Mouse (Mus musculus) embryonic facial prominence, embryonic 12.5 days (tissue): ENCODE data around the gene Tm2d1. TPM values are rescaled to one million over a fixed set of nuclear protein-coding genes. Genes with fewer than 3 reads are reported as not detected.

ENCODE experiments used
- ATAC-seq: fragments of 200-750 bp; cut with Nextera tagmentation; 2 replicates; pipeline ENCODE4 v1.8.0; 2017; ENCODE audit not compliant: insufficient number of reproducible peaks, insufficient read depth, low FRiP score, low TSS enrichment
- H3K27ac ChIP-seq: fragments of 300-500 bp; sonication (generic); 2 replicates; pipeline ENCODE4 v1.5.1; 2016; ENCODE audit warnings: mild to moderate bottlenecking
- H3K27me3 ChIP-seq: fragments of 300-500 bp; sonication (generic); 2 replicates; pipeline ENCODE4 v1.6.1; 2016; ENCODE audit warnings: mild to moderate bottlenecking, moderate library complexity
- H3K36me3 ChIP-seq: fragments of 300-500 bp; sonication (generic); 2 replicates; pipeline ENCODE4 v1.6.1; 2016; ENCODE audit warnings: mild to moderate bottlenecking
- H3K4me1 ChIP-seq: fragments of 300-500 bp; sonication (generic); 2 replicates; pipeline ENCODE4 v1.6.1; 2016
- H3K4me2 ChIP-seq: fragments of 300-500 bp; sonication (generic); replicated peaks from 2 replicates; pipeline ENCODE4 v1.6.1; 2016; ENCODE audit warnings: mild to moderate bottlenecking, moderate library complexity
- H3K4me3 ChIP-seq: fragments of 300-500 bp; sonication (generic); 2 replicates; pipeline ENCODE4 v1.5.1; 2016; ENCODE audit warnings: mild to moderate bottlenecking
- H3K9ac ChIP-seq: fragments of 300-500 bp; sonication (generic); 2 replicates; pipeline ENCODE4 v1.6.1; 2016; ENCODE audit warnings: mild to moderate bottlenecking, moderate library complexity
- H3K9me3 ChIP-seq: fragments of 300-500 bp; sonication (generic); 2 replicates; pipeline ENCODE4 v1.6.1; 2016; ENCODE audit warnings: mild to moderate bottlenecking, moderate library complexity
- WGBS: fragments of 180-500 bp; shearing (Covaris S2); methylation state at CpG from one replicate; pipeline ENCODE4 v1.1.7; 2016; 5-methylcytosine and 5-hydroxymethylcytosine counted together
- polyA plus RNA-seq: library from polyadenylated mRNA; unstranded; fragments of >200 nt; fragmentation: Nextera tagmentation; extraction: Ambion mirVana; gene quantifications from 2 replicates; pipeline ENCODE4 v1.2.1, GENCODE M21; 2016

The Tm2d1 gene
- polyA plus RNA-seq, 1 experiment from 2014 or later = 86.8 TPM

DNA sequence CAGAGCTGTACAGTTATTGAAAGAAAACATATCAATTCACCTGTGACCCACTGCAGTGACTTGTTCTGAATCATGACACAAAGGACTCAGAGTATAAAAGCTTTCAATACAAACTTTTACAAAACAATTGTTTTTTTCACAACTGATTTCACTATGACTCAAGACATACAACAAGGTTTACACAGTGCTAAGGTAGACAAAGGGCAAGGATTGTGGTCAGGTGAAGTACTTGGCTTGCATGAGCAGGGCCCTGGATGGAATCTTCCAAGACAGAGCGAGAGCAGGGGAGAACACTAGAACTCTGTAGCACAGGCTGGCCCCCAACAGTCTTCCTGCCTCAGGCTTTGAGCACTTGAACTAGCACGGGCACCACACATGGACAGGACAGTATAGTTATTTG is 6.2 kb downstream of the Tm2d1 start:
- no peak for ATAC-seq
- no peak overlapping the region for H3K9ac ChIP-seq
- peaks cover 15% of the 10 kb centered on the region; the same call in 1 of the 2 replicates for H3K36me3 ChIP-seq
- no peak overlapping the region for H3K4me3 ChIP-seq
- H3K4me2 ChIP-seq = no peak overlapping the region
- H3K27me3 ChIP-seq = no peaks in the 10 kb centered on the region
- H3K9me3 ChIP-seq = no peaks in the 10 kb centered on the region
- H3K4me1 ChIP-seq = no peaks in the 10 kb centered on the region; the same call in 1 of the 2 replicates
- 97% methylated on average over 2 of the region's 2 CpGs for WGBS
- no peak overlapping the region for H3K27ac ChIP-seq

DNA sequence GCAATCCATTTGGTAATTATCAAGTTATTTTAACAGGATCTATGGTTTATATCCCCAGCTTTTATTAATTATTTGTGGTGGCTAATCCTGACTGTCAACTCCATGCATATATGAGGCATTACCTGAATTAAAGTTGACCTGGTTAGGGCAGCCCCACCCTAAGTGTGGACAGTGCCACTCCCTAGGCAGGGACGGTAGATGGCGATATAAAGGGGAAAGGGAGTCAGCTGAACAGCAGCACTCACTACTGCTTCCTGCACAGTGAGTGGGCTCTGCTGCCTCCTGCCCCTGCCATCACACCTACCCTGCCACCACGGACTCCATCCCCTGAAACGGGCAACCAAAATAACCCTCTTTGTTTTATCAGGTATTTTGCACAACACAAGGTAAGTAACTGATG is 7.7 kb downstream of the Tm2d1 start:
- H3K27me3 ChIP-seq = no peaks in the 10 kb centered on the region
- no peak overlapping the region for H3K9ac ChIP-seq
- peaks cover 15% of the 10 kb centered on the region; the same call in 1 of the 2 replicates for H3K36me3 ChIP-seq
- no peaks in the 10 kb centered on the region for H3K4me1 ChIP-seq
- H3K4me3 ChIP-seq = no peak overlapping the region
- H3K4me2 ChIP-seq = no peak overlapping the region
- H3K27ac ChIP-seq = no peak overlapping the region
- WGBS = 59% methylated on average over 4 of the region's 4 CpGs
- ATAC-seq = 0 out of 2 replicates have a peak, but pooled peaks have one; percentile 47
- no peaks in the 10 kb centered on the region for H3K9me3 ChIP-seq

DNA sequence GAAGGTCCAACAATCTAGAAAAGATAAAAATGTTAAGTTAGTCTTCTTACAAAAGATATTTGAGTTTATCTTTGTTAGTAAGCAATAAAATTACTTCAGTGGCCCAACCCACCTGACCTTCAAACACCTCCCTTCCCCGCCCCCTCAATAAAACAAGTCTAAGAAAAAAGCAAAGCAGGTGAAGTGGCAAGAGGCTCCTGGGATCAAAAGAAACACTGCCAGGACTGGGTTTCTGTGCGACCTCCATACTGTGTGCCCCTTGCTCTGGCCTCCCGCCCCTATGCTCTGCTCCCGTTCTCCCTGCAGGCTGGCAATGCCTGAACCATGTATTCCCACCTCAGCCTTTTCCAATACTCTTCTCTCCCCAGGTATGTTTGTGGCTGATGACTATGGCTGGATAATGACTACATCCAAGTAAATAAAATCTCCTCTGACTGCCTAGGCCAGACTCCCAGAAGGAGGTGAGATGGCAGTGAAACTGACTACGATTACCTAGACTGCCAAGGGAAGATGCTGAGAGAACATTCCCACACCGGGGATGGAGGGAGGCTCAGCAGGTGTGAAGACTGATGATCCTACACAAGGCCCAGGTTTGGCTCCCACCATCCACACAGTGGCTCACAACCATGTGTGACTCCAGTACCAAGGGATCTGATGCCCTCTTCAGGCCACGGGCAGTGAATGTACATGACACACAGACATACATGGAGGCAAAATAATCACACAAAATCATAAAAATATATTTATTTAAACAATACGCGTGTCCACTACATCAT is 24.9 kb downstream of the Tm2d1 start:
- 92% methylated on average over 9 of the region's 9 CpGs for WGBS

DNA sequence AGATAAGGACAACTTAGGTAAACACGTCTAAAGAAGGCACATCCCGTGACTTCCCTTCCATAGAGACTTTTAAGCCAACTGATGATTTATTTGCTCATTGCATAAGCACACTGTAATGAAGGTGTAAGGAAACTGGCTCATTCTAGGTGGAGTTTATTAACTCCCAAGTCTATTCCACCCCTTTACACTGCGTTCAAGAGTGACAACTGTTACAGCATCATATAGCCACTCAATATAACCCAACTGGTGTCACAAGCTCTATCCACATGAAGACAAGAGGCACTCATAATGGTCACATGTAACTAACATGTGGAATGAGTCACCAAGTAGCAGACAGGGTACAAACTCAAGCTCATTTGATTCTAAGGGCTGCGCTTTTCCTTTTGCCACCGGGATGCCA is 34.5 kb downstream of the Tm2d1 start:
- Histone ChIP-seq H3K9ac (no peak overlapping the region), H3K27ac (no peak overlapping the region), H3K27me3 (no peaks in the 10 kb centered on the region), H3K9me3 (no peaks in the 10 kb centered on the region), H3K4me3 (no peak overlapping the region), H3K36me3 (no peaks in the 10 kb centered on the region), H3K4me2 (no peak overlapping the region), H3K4me1 (no peaks in the 10 kb centered on the region)
- no peak for ATAC-seq
- WGBS = 79% methylated on average over 5 of the region's 5 CpGs

More for the DNA sequence above, 24.9 kb downstream of the Tm2d1 start:
- no peak overlapping the region for H3K9ac ChIP-seq
- no peaks in the 10 kb centered on the region for H3K9me3 ChIP-seq
- H3K27me3 ChIP-seq = no peaks in the 10 kb centered on the region
- no peak overlapping the region for H3K4me3 ChIP-seq
- H3K36me3 ChIP-seq = peaks cover 39% of the 10 kb centered on the region
- no peak for ATAC-seq
- no peak overlapping the region for H3K27ac ChIP-seq
- no peaks in the 10 kb centered on the region for H3K4me1 ChIP-seq
- H3K4me2 ChIP-seq = no peak overlapping the region

DNA sequence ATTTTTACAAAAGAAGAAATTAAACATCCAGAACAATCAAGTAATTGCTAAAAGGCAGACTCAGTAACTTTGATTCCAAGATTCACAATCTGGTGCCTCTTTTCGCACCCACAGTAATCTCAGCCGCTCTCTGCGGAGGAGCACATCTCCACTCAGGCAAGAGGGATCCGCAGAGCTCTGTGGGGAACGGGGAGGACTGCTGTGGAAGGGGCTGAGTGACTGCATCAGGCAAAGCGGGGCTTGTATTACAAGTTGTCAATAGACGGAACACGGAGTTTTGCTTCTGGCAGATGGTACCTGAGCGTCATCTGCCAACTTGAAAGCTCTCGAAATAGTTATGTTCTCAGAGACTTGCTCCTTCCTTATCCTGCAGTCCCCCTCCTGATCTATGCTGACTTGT is 37.3 kb downstream of the Tm2d1 start:
- H3K4me1 ChIP-seq = no peaks in the 10 kb centered on the region
- H3K9me3 ChIP-seq = no peaks in the 10 kb centered on the region
- no peak overlapping the region for H3K27ac ChIP-seq
- no peak overlapping the region for H3K9ac ChIP-seq
- H3K36me3 ChIP-seq = no peaks in the 10 kb centered on the region
- no peaks in the 10 kb centered on the region for H3K27me3 ChIP-seq
- no peak overlapping the region for H3K4me2 ChIP-seq
- 90% methylated on average over 10 of the region's 10 CpGs for WGBS
- ATAC-seq = no peak
- H3K4me3 ChIP-seq = no peak overlapping the region

DNA sequence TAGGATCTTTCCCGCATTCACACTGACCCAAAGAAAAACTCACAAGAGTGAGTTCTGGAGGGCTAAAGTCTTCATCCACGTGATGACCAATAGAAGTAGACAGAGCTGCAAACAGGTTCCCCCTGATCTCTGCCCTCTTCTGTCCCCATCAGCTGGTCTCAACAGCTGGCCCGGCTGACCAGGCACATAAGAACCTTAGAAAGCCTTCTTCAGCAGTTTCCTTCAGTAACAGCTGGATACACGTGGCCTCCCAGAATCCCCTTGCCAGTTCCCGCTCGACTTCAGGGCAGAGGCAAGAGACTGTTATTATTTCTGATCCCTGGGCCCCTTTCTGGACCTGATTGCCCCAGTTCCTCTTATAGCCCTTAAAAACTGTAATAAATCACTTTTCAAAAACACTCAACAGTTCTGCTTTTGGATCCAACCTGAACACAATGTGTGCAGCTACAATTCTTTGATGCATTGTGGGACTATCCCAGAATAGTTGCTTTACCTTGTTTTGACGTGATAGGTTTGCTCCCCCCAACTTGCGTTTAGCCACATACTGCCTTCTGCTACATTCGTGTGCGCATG is 43.0 kb downstream of the Tm2d1 start:
- Histone ChIP-seq H3K4me1 (peaks cover 16% of the 10 kb centered on the region; the same call in 1 of the 2 replicates), H3K36me3 (no peaks in the 10 kb centered on the region), H3K27ac (no peak overlapping the region), H3K9ac (no peak overlapping the region), H3K27me3 (no peaks in the 10 kb centered on the region), H3K4me3 (no peak overlapping the region), H3K9me3 (no peaks in the 10 kb centered on the region), H3K4me2 (no peak overlapping the region)
- no peak for ATAC-seq
- 60% methylated on average over 10 of the region's 10 CpGs for WGBS

DNA sequence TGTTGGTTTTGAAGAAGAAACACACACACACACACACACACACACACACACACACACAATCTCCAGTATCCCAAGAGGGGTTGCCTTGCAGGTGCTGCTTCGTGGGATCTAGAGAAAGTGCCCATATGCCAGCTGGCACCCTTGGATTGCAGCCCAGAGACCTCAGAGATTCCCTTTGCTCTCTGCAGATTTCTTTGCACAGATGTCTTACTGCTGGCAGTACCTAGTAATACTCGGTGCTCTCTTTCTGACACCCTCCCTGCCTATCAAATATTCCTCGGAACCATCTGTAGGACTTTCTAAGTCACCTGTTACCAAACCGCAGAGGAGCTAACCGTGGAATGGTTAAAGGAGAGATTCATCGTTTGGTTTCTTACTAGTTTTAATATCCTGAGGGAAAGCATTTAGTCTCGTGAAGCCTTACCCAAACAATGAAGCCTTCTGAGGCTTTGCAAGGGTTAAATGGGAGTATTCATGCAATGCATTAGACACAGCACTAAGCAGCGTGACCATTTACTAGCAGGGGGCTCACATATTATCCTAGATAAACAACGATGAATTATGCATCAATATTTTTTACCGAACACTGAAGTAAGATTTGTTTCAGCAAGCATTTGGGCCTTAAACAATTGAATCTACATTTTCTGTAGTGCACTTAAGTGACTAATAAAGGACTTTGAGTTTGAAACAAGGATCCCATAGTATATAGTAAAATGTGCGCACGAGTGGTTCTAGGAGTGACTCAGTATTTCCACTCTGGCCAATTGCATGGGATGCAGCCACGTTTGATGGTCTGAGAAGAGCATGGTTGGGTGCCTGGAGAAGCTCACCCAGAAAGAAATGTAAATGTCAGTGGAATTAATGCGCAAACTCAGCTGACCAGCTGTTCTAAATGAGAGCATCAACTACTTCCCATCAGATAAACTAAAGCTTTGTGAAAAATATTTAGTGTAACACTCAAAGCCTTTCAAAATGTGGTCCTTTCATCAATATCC is 44.2 kb downstream of the Tm2d1 start:
- Histone ChIP-seq H3K27me3 (no peaks in the 10 kb centered on the region), H3K9ac (no peak overlapping the region), H3K4me1 (peaks cover 16% of the 10 kb centered on the region; the same call in 1 of the 2 replicates), H3K9me3 (no peaks in the 10 kb centered on the region), H3K4me2 (no peak overlapping the region), H3K4me3 (no peak overlapping the region), H3K36me3 (no peaks in the 10 kb centered on the region), H3K27ac (no peak overlapping the region)
- 60% methylated on average over 14 of the region's 14 CpGs for WGBS
- no peak for ATAC-seq

DNA sequence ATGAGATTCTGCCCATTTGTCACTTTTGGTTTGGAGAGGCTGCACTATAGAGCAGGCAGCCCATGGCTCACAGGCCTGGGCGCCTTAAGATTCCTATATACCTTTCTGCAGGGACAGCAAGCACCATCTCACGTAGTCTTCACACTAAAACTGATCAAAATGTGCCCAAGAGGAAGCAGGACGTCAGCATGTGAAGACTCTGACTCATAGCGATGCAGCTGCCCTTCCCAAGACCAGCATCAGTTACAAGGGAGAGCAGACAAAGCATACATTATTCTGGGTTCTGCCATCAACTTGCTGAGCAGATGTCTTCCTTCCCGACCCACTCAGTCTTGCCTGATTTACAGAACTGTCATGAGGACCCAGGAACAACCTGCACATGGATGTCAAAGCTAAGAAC is 45.9 kb downstream of the Tm2d1 start:
- WGBS = 48% methylated on average over 5 of the region's 5 CpGs
- Histone ChIP-seq H3K9ac (no peak overlapping the region), H3K36me3 (no peaks in the 10 kb centered on the region), H3K27ac (no peak overlapping the region), H3K4me3 (no peak overlapping the region), H3K27me3 (no peaks in the 10 kb centered on the region), H3K4me1 (peaks cover 16% of the 10 kb centered on the region; the same call in 1 of the 2 replicates), H3K9me3 (no peaks in the 10 kb centered on the region), H3K4me2 (no peak overlapping the region)
- no peak for ATAC-seq

DNA sequence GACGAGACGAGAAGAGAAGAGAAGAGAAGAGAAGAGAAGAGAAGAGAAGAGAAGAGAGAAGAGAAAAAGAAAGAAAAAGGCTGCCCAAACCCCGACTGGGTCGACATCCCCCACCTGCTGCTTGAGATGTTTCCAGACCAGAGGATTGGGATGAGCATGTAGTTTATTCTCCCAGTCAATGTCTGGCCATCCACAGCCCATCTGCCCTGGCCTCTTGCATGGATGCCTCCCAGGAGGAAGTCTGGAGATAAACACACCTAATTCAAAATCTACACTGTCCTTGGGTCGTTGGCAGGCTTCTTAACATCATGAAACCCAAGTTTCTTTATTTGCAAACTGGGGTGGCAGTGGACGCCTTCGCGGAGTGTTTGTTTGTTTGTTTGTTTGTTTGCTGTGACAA is 47.4 kb downstream of the Tm2d1 start:
- WGBS = 78% methylated on average over 8 of the region's 8 CpGs
- no peak overlapping the region for H3K27ac ChIP-seq
- no peaks in the 10 kb centered on the region for H3K36me3 ChIP-seq
- no peak overlapping the region for H3K4me3 ChIP-seq
- no peak overlapping the region for H3K9ac ChIP-seq
- no peak for ATAC-seq
- peaks cover 16% of the 10 kb centered on the region; the same call in 1 of the 2 replicates for H3K4me1 ChIP-seq
- H3K27me3 ChIP-seq = no peaks in the 10 kb centered on the region
- no peak overlapping the region for H3K4me2 ChIP-seq
- no peaks in the 10 kb centered on the region for H3K9me3 ChIP-seq

DNA sequence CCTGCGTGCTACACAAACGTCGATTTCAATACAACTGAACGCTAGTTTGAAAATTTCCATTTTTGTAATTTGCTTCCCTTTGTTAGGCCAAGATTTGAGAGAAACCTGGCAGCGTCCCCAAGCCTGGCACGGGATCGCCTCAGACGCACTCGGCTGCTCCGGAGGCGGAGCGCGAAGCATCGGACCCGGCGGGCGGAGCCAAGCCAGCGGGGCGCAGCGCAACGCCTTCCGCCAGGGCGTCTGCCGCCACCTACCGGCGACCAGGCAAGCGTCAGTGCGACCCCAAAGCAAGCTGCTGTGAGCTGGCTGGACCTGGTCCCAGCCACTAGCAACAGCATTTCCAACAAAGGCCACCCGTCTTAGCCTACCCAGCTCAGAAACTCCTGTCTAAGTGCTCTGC is 60.9 kb downstream of the Tm2d1 start:
- ATAC-seq = peak; percentile 86
- Histone ChIP-seq H3K9ac (peak overlapping the region; percentile 35; the same call in 1 of the 2 replicates), H3K4me2 (peak overlapping the region; percentile 54), H3K4me1 (peaks cover 26% of the 10 kb centered on the region), H3K4me3 (peak overlapping the region; percentile 25), H3K27me3 (no peaks in the 10 kb centered on the region), H3K36me3 (no peaks in the 10 kb centered on the region), H3K9me3 (0 out of 2 replicates have a peak, but pooled peaks cover 6% of the 10 kb centered on the region), H3K27ac (peak overlapping the region; percentile 78)
- WGBS = under 1% methylated on average over 29 of the region's 29 CpGs

DNA sequence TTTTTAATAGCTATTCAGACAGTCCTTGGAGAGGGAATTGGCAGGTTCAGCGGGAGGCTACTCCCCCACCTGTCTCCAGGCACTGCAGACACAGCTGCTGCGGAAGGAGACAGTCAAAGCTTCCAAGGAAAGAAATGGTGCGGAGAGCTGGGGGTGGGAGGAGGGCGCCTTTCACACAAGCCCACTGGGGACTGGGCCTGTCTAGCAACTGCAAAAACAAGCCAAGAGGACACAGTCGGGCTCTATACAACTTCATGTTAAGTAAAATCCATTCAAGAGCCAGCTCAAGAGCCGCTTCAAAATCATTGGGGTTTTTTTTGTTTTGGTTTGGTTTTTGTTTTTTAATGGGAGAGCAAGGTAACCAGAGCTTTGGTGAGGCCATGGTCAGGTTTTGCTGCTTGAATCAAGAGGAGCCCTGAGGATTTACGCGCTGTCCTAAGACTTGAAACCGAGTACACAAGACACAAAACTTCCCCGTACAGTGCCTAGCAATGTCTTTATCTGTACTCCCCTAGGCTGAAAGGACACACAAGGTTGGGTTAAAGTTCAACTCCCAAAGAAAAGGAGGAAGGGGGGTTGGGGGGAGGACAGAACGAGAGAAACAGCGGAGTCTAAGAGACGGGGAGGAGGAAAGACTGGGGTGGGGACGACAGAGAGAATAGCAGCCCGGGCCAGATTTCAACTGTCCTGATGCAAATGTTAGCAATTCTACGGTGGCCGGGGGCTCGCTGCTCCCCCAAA is 61.6 kb downstream of the Tm2d1 start:
- Histone ChIP-seq H3K4me1 (peaks cover 26% of the 10 kb centered on the region), H3K9me3 (0 out of 2 replicates have a peak, but pooled peaks cover 6% of the 10 kb centered on the region), H3K27me3 (no peaks in the 10 kb centered on the region), H3K4me2 (peak overlapping the region; percentile 54), H3K36me3 (no peaks in the 10 kb centered on the region), H3K9ac (peak overlapping the region; percentile 35; the same call in 1 of the 2 replicates), H3K4me3 (peak overlapping the region; percentile 25), H3K27ac (peak overlapping the region; percentile 78)
- WGBS = 3% methylated on average over 18 of the region's 18 CpGs
- 0 out of 2 replicates have a peak, but pooled peaks have one; percentile 36 for ATAC-seq
